Mouse (Mus musculus): ENCODE measurements at regions not wholly inside any gene's neighbourhood (a gene's known extent, or its start where the extent isn't known, plus 50 kb on each side); places are given as distances from the start of the nearest gene placed in this dataset.

DNA sequence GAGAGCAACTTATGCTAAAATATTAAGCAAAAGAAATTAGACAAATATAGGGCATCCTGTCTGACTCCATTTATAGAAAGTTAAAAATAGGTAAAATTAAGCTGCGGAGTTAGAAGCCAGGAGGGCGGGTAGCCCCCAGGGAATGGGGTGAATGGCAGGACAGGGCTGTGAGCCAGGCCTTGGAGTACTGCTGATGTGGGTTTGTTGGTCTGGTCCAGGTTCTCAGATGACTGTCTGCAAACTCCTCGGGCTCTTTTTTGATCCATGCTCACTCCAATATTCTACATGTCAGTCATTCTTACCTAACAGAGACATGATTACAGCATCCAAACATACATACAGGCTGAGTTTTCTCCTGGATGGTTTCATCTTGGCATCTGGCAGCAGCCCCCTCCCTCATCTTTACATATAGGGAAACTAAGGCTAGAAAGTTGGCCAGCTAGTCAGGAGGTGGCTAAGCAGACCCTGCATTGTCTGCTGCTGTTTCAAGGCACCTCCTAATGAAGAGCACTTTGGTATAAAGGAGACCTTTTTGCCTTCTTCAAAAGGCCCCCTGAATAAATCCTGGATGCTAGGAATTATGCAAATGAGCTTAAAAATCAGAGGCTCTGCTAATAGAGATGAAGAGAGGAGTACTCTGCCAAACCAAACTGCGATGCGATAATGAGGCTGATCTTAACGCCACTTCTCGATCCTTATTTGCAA is 354.4 kb downstream of the Xylt1 start:
- Histone ChIP-seq H3K4me3 (replicated peaks in 1 of 3; ENCODE audit: low read depth in 2 of 3, low read length in 2 of 3, poor library complexity in 1 of 3) (no peak overlapping the region), H3K4me1 (ENCODE audit: control insufficient read depth in 1 of 2, insufficient read depth in 2 of 2) (no peaks in the 10 kb centered on the region; a peak in 2 of 4 replicates), H3K36me3 (replicated peaks in 1 of 2; ENCODE audit: control insufficient read depth in 1 of 2, insufficient read depth in 1 of 2, low read length in 1 of 2) (no peaks in the 10 kb centered on the region), H3K9me3 (replicated peaks; ENCODE audit: low read length) (no peaks in the 10 kb centered on the region), H3K4me2 (ENCODE audit: insufficient read depth, low read depth, poor library complexity, severe bottlenecking) (no peak overlapping the region), H3K27me3 (replicated peaks) (peaks cover 7% of the 10 kb centered on the region), H3K9ac (ENCODE audit: insufficient read depth, low read depth) (no peak overlapping the region), H3K79me2 (replicated peaks; ENCODE audit: control insufficient read depth, extremely low read depth, insufficient read depth, poor library complexity, severe bottlenecking) (no peaks in the 10 kb centered on the region), H3K27ac (ENCODE audit: insufficient read depth, low read depth) (no peak overlapping the region)
- in situ Hi-C loops (cut with MboI; ENCODE audit: low pct_ligation_motif_present, low pct_unique_long_range_greater_than_20kb, low sequenced_read_pairs) (no loop called here), dilution Hi-C loops (cut with MboI; ENCODE audit: extremely low pct_ligation_motif_present, extremely low pct_unique_long_range_greater_than_20kb, low sequenced_read_pairs) (no loop called here)
- DNase-seq (ENCODE audit: extremely low read depth): no peak
- TF ChIP-seq GABPA (IDR thresholded peaks at IDR 0.05; ENCODE audit: insufficient replicate concordance, low read depth, low read length) (no peak), ELF1 (IDR thresholded peaks at IDR 0.05; ENCODE audit: low read depth, low read length) (no peak), USF2 (conservative IDR thresholded peaks at IDR 0.05; ENCODE audit: low read depth, low read length) (no peak), CHD1 (IDR thresholded peaks at IDR 0.05; ENCODE audit: low read depth, low read length) (no peak), E2F4 (IDR thresholded peaks at IDR 0.05; ENCODE audit: insufficient replicate concordance, low read depth, low read length) (no peak), MEF2A (IDR thresholded peaks at IDR 0.05; ENCODE audit: borderline replicate concordance, low read depth, low read length) (no peak), JUN (IDR thresholded peaks at IDR 0.05; ENCODE audit: insufficient read depth, low read depth, low read length) (no peak), ZMIZ1 (IDR thresholded peaks at IDR 0.05; ENCODE audit: low read depth, low read length) (no peak), CHD2 (IDR thresholded peaks at IDR 0.05; ENCODE audit: low read length) (no peak), MYC (IDR thresholded peaks at IDR 0.05; ENCODE audit: low read depth, low read length) (no peak), IRF4 (IDR thresholded peaks at IDR 0.05; ENCODE audit: low read depth, low read length) (no peak), MAX (IDR thresholded peaks at IDR 0.05; ENCODE audit: low read length) (no peak), BHLHE40 (IDR thresholded peaks at IDR 0.05; ENCODE audit: low read depth, low read length) (no peak)

DNA sequence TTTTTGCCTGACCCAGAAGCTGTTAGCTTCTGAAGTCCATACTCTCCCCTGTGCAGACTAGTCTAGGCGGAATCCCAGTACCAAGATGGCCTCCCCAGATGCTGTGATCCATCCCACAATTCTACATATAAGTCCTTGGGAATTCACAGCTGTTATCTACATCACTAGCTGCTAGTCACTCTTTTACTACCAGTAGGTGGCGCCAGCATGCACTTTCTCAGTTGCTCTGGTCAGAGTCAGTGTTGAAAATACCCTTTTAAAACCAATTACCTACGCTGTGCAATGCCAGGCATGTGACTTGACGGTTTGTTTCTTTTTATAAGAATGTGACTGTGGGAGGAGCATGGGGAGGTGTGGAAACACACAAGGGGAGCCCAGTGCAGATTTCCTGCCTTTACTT is 348.3 kb downstream of the Xylt1 start:
- in situ Hi-C loops (cut with MboI; ENCODE audit: low pct_ligation_motif_present, low pct_unique_long_range_greater_than_20kb, low sequenced_read_pairs): no loop called here
- dilution Hi-C loops (cut with MboI; ENCODE audit: extremely low pct_ligation_motif_present, extremely low pct_unique_long_range_greater_than_20kb, low sequenced_read_pairs): no loop called here
- H3K4me2 ChIP-seq (ENCODE audit: insufficient read depth, low read depth, poor library complexity, severe bottlenecking): no peak overlapping the region
- H3K4me3 ChIP-seq (replicated peaks in 1 of 3; ENCODE audit: low read depth in 2 of 3, low read length in 2 of 3, poor library complexity in 1 of 3): no peak overlapping the region
- H3K36me3 ChIP-seq (replicated peaks in 1 of 2; ENCODE audit: control insufficient read depth in 1 of 2, insufficient read depth in 1 of 2, low read length in 1 of 2): no peaks in the 10 kb centered on the region
- H3K9me3 ChIP-seq (replicated peaks; ENCODE audit: low read length): peaks cover 4% of the 10 kb centered on the region
- H3K79me2 ChIP-seq (replicated peaks; ENCODE audit: control insufficient read depth, extremely low read depth, insufficient read depth, poor library complexity, severe bottlenecking): no peaks in the 10 kb centered on the region
- H3K27ac ChIP-seq (ENCODE audit: insufficient read depth, low read depth): no peak overlapping the region
- H3K4me1 ChIP-seq (ENCODE audit: control insufficient read depth in 1 of 2, insufficient read depth in 2 of 2): no peaks in the 10 kb centered on the region
- H3K27me3 ChIP-seq (replicated peaks): peaks cover 2% of the 10 kb centered on the region
- DNase-seq (ENCODE audit: extremely low read depth): peak; percentile 31
- TF ChIP-seq SMC3 (IDR thresholded peaks at IDR 0.05; ENCODE audit: low read depth, low read length): peak; percentile 30; the same call in 1 of the 2 replicates
- TF ChIP-seq CTCF (conservative IDR thresholded peaks at IDR 0.05 in 1 of 2, IDR thresholded peaks at IDR 0.05 in 1 of 2; ENCODE audit: low read depth in 2 of 2, low read length in 2 of 2): peak; percentile 27 to 45; a peak in 3 of 4 replicates
- no peak for TF ChIP-seq KAT2A (IDR thresholded peaks at IDR 0.05; ENCODE audit: insufficient replicate concordance, low read length)
- peak; percentile 15 for TF ChIP-seq RAD21 (IDR thresholded peaks at IDR 0.05; ENCODE audit: low read depth, low read length)
- no peak overlapping the region for H3K9ac ChIP-seq (ENCODE audit: insufficient read depth, low read depth)

Measured in CH12.LX (cell line).